Mouse (Mus musculus): Measurements from ENCODE around the gene Snrnp48.
A peak's percentile ranks its signal among the peaks of the same experiment; 100 is the strongest.

GRCm38 (mm10) chr13:38220331-38220730 lies 15.6 kb downstream of the Snrnp48 start:
- no peak for TF ChIP-seq POLR2A (IDR thresholded peaks at IDR 0.05; ENCODE audit: extremely low read depth, insufficient read depth, low read length)
- TF ChIP-seq CTCF (IDR thresholded peaks at IDR 0.05; ENCODE audit: extremely low read depth, insufficient read depth, low read length), result peak; percentile 18; the same call in 1 of the 2 replicates
